Mouse (Mus musculus): ENCODE results near the gene Ppp1r8.

The Ppp1r8 gene

DNA sequence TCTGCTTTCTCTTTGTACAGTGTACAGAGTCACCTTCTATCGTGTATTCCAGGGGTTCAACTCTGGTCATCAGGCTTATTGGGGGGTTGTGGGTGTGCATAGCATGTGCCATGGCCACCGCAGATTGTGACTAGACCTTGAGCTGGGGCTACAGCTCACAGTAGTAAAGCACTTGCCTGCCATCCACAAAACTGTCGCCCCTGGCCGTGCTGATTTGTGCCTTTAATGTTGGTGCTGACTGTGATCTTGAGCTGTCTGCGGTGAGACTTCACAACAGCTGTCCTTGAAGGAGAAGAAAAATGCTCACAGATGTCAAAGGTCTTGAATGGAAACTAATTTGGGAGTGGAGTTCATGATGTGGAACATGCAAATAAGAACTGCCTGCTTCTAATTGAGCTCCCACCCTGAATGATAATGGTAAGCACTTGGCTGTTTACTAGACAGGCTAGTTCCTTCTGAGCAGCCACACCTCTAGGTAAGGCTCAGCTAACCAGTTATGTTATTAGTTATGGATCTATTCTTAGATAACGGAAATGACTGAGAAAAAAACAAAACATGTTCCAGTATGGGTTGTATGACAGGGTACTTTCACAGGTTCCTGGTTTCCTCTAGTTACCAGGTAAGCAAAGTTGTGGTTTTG is 64.3 kb downstream of the Ppp1r8 start:
- no peak for DNase-seq (ENCODE audit: low read depth, low spot score)
